Mouse (Mus musculus) liver, postnatal 0 days (tissue): ENCODE results near the gene Klhl22. TPM values are rescaled to one million over a fixed set of nuclear protein-coding genes. Genes with fewer than 3 reads are reported as not detected.

Experiments used
- ATAC-seq: fragments of 200-750 bp; cut with Nextera tagmentation; 2 replicates; pipeline ENCODE4 v1.8.0; 2017; ENCODE audit warnings: mild to moderate bottlenecking, moderate library complexity
- DNase-seq: peaks from one replicate; pipeline ENCODE4 v3.0.0-alpha.2; 2016
- H3K27ac ChIP-seq: fragments of 300-500 bp; sonication (generic); 2 replicates; pipeline ENCODE4 v1.5.1; 2014; ENCODE audit warnings: antibody characterized with exemption, moderate library complexity, mild to moderate bottlenecking, low read depth
- H3K27me3 ChIP-seq: fragments of 300-500 bp; sonication (generic); 2 replicates; pipeline ENCODE4 v1.6.1; 2014; ENCODE audit warnings: low read length, control low read depth, mixed read lengths; ENCODE audit not compliant: insufficient read depth
- H3K36me3 ChIP-seq: fragments of 300-500 bp; sonication (generic); replicated peaks from 2 replicates; pipeline ENCODE4 v1.6.1; 2014; ENCODE audit warnings: mild to moderate bottlenecking, control low read depth, low read length, moderate library complexity, mixed read lengths; ENCODE audit not compliant: insufficient read depth
- H3K4me1 ChIP-seq: fragments of 300-500 bp; sonication (generic); 2 replicates; pipeline ENCODE4 v1.6.1; 2014; ENCODE audit warnings: antibody characterized with exemption, mild to moderate bottlenecking, control low read depth; ENCODE audit not compliant: insufficient read depth
- H3K4me2 ChIP-seq: fragments of 300-500 bp; sonication (generic); 2 replicates; pipeline ENCODE4 v1.6.1; 2014; ENCODE audit warnings: low read depth, mild to moderate bottlenecking, low read length, moderate library complexity, mixed read lengths
- H3K4me3 ChIP-seq: fragments of 300-500 bp; sonication (generic); 2 replicates; pipeline ENCODE4 v1.5.1; 2014; ENCODE audit warnings: low read depth, low read length
- H3K9ac ChIP-seq: fragments of 300-500 bp; sonication (generic); replicated peaks from 2 replicates; pipeline ENCODE4 v1.6.1; 2014; ENCODE audit warnings: mild to moderate bottlenecking, moderate library complexity
- H3K9me3 ChIP-seq: fragments of 300-500 bp; sonication (generic); 2 replicates; pipeline ENCODE4 v1.6.1; 2016; ENCODE audit warnings: mild to moderate bottlenecking, control low read depth, low read length, mixed read lengths
- CTCF ChIP-seq: sonication (generic); IDR thresholded peaks from 2 replicates; pipeline ENCODE4 v1.5.1; 2016; ENCODE audit warnings: antibody characterized with exemption, low read depth
- EP300 ChIP-seq: IDR thresholded peaks from 2 replicates; pipeline ENCODE4 v1.6.1; 2016; ENCODE audit warnings: antibody characterized with exemption, low read depth, mild to moderate bottlenecking
- WGBS: fragments of 180-500 bp; shearing (Covaris S2); extraction: QIAGEN DNeasy Blood & Tissue Kit; methylation state at CpG from one replicate; pipeline ENCODE4 v1.1.7; 2014; ENCODE audit not compliant: insufficient replicate concordance; 5-methylcytosine and 5-hydroxymethylcytosine counted together
- polyA plus RNA-seq: library from polyadenylated mRNA; unstranded; fragments of >200 nt; fragmentation: Nextera tagmentation; extraction: Ambion mirVana; gene quantifications from 2 replicates; pipeline ENCODE4 v1.2.1, GENCODE M21; 2015

The Klhl22 gene
- polyA plus RNA-seq, 1 experiment from 2014 or later: 8.0 TPM

- TF ChIP-seq CTCF (no peak), EP300 (no peak)
- no peak overlapping the region for H3K9ac ChIP-seq
- no peaks in the 10 kb centered on the region for H3K27me3 ChIP-seq
- peaks cover 22% of the 10 kb centered on the region for H3K4me1 ChIP-seq
- 85% methylated on average over 3 of the region's 3 CpGs for WGBS
- no peak overlapping the region for H3K4me2 ChIP-seq
- DNase-seq (no peak), ATAC-seq (no peak)
- no peak overlapping the region for H3K27ac ChIP-seq
- no peaks in the 10 kb centered on the region for H3K9me3 ChIP-seq
- H3K4me3 ChIP-seq: no peak overlapping the region
- H3K36me3 ChIP-seq: no peaks in the 10 kb centered on the region
Measured at GRCm38 (mm10) chr16:17724448-17724847, 35.0 kb upstream of the Klhl22 start.

GRCm38 (mm10) chr16:17727179-17727861 lies 32.1 kb upstream of the Klhl22 start:
- ATAC-seq: peak; percentile 46; the same call in 1 of the 2 replicates
- Histone ChIP-seq H3K9me3 (no peaks in the 10 kb centered on the region), H3K4me3 (no peak overlapping the region), H3K27ac (no peak overlapping the region), H3K4me1 (0 out of 2 replicates have a peak, but pooled peaks cover 3% of the 10 kb centered on the region), H3K4me2 (peak overlapping the region; percentile 58), H3K9ac (no peak overlapping the region; the same call in 1 of the 2 replicates), H3K36me3 (no peaks in the 10 kb centered on the region), H3K27me3 (no peaks in the 10 kb centered on the region)
- peak; percentile 54 for DNase-seq
- no peak for TF ChIP-seq EP300
- peak; percentile 84 for TF ChIP-seq CTCF
- WGBS: 11% methylated on average over 5 of the region's 5 CpGs

- ATAC-seq (no peak), DNase-seq (no peak)
- H3K4me3 ChIP-seq: no peak overlapping the region
- no peaks in the 10 kb centered on the region for H3K9me3 ChIP-seq
- TF ChIP-seq CTCF: peak; percentile 49
- TF ChIP-seq EP300: no peak
- no peak overlapping the region for H3K4me2 ChIP-seq
- H3K27me3 ChIP-seq: peaks cover 6% of the 10 kb centered on the region; the same call in 1 of the 2 replicates
- H3K4me1 ChIP-seq: 0 out of 2 replicates have a peak, but pooled peaks cover 3% of the 10 kb centered on the region
- H3K27ac ChIP-seq: no peak overlapping the region
- no peak overlapping the region for H3K9ac ChIP-seq
- H3K36me3 ChIP-seq: no peaks in the 10 kb centered on the region
Measured at GRCm38 (mm10) chr16:17729974-17730373, 29.4 kb upstream of the Klhl22 start.

GRCm38 (mm10) chr16:17732021-17732420 lies 27.4 kb upstream of the Klhl22 start:
- no peak for DNase-seq
- H3K9me3 ChIP-seq: no peaks in the 10 kb centered on the region
- H3K36me3 ChIP-seq: no peaks in the 10 kb centered on the region
- 0 out of 2 replicates have a peak, but pooled peaks cover 1% of the 10 kb centered on the region for H3K4me1 ChIP-seq
- TF ChIP-seq CTCF (peak; percentile 33), EP300 (no peak)
- no peak overlapping the region for H3K4me2 ChIP-seq
- no peak overlapping the region for H3K27ac ChIP-seq
- WGBS: 33% methylated on average over 3 of the region's 3 CpGs
- H3K9ac ChIP-seq: no peak overlapping the region
- H3K27me3 ChIP-seq: peaks cover 8% of the 10 kb centered on the region; the same call in 1 of the 2 replicates
- no peak for ATAC-seq
- H3K4me3 ChIP-seq: no peak overlapping the region

GRCm38 (mm10) chr16:17732431-17732830 lies 27.0 kb upstream of the Klhl22 start:
- H3K27ac ChIP-seq: no peak overlapping the region
- no peak overlapping the region for H3K4me2 ChIP-seq
- no peak for ATAC-seq
- H3K4me1 ChIP-seq: no peaks in the 10 kb centered on the region
- no peak for TF ChIP-seq CTCF
- TF ChIP-seq EP300: no peak
- peaks cover 8% of the 10 kb centered on the region; the same call in 1 of the 2 replicates for H3K27me3 ChIP-seq
- 60% methylated on average over 6 of the region's 6 CpGs for WGBS
- H3K4me3 ChIP-seq: no peak overlapping the region
- H3K36me3 ChIP-seq: no peaks in the 10 kb centered on the region
- no peak overlapping the region for H3K9ac ChIP-seq
- no peak for DNase-seq
- no peaks in the 10 kb centered on the region for H3K9me3 ChIP-seq

GRCm38 (mm10) chr16:17732841-17733340 lies 26.5 kb upstream of the Klhl22 start, which contains the start of gene Med15:
Gene Med15 (minus strand): TSS chr16:17732891.
- Histone ChIP-seq H3K27me3 (peaks cover 8% of the 10 kb centered on the region; the same call in 1 of the 2 replicates), H3K4me1 (no peaks in the 10 kb centered on the region), H3K27ac (no peak within 1 kb of the TSS), H3K4me2 (no peak within 1 kb of the TSS), H3K4me3 (no peak within 1 kb of the TSS), H3K9ac (no peak within 1 kb of the TSS), H3K9me3 (no peaks in the 10 kb centered on the region), H3K36me3 (no peaks in the 10 kb centered on the region)
- no peak for TF ChIP-seq EP300
- TF ChIP-seq CTCF: no peak
- DNase-seq (no peak), ATAC-seq (no peak)
- WGBS: 37% methylated on average over 3 of the region's 3 CpGs
